Mouse (Mus musculus) megakaryocyte, embryonic 14.5 days (primary cell): Measurements from ENCODE around the gene Ptprn2. TPM values are rescaled to one million over a fixed set of nuclear protein-coding genes. Genes with fewer than 3 reads are reported as not detected.

ENCODE experiments used
- H3K27me3 ChIP-seq: replicated peaks from 2 replicates; pipeline ENCODE3; 2012; ENCODE audit warnings: inconsistent platforms
- H3K36me3 ChIP-seq: replicated peaks from 2 replicates; pipeline ENCODE3; 2012; ENCODE audit warnings: low read length, inconsistent platforms, mixed read lengths
- H3K4me1 ChIP-seq: 2 replicates; pipeline ENCODE4 v1.6.1; 2012; ENCODE audit warnings: inconsistent platforms
- H3K4me3 ChIP-seq: replicated peaks from 2 replicates; pipeline ENCODE3; 2012; ENCODE audit warnings: moderate library complexity, mild to moderate bottlenecking, inconsistent platforms
- H3K9me3 ChIP-seq: 2 replicates; pipeline ENCODE4 v1.6.1; 2012; ENCODE audit warnings: inconsistent platforms
- FLI1 ChIP-seq: IDR thresholded peaks from 2 replicates; pipeline ENCODE4 v1.6.1; 2012; ENCODE audit warnings: low read length, inconsistent platforms, mixed read lengths
- GATA1 ChIP-seq: IDR thresholded peaks from 3 replicates; pipeline ENCODE4 v1.6.1; 2012; ENCODE audit warnings: mixed read lengths, low read length, inconsistent platforms, borderline replicate concordance
- polyA plus RNA-seq: library from polyadenylated mRNA; stranded (reverse); fragments of >175 nt; gene quantifications from 2 replicates; pipeline ENCODE4 v1.2.3, GENCODE M21; 2012; ENCODE audit warnings: low replicate concordance; ENCODE audit not compliant: insufficient read depth

The Ptprn2 gene
- polyA plus RNA-seq, 1 experiment: not detected

DNA sequence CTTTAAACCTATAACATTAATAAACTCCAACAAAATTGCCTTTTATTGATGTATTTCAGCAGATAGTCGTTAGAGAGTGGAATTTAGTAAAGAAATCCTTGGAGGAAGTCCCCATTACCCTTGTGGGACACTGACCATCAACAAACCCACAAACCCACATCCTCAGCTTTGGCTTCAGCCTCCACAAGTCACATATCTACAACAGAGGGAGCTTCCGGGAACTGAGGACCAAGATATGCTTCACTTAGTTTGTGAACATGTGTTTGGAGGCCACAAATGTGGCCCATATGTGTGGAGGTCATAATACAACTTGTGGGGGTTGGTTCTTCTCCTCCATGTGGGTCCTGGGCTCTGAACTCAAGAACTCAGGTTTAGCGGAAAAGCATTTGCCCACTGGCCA is 143.5 kb downstream of the Ptprn2 start:
- peaks cover 19% of the 10 kb centered on the region for H3K4me1 ChIP-seq
- no peak for TF ChIP-seq FLI1
- TF ChIP-seq GATA1: no peak

DNA sequence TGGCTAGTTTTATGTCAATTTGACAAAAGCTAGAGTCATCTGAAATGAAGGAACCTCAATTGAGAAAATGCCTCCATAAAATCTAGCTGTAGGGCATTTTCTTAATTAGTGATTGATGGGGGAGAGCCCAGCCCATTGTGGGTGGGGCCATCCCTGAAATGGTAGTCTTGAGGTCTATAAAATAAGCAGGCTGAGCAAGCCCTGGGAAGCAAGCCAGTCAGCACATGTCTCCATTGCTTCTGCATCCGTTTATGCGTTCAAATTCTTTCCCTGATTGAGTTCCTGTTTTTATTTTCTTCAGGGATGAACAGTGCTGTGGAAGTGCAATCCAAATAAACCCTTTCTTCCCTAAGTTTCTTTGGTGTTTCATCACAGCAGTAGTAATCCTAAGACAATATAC is 152.0 kb downstream of the Ptprn2 start:
- TF ChIP-seq GATA1 (no peak), FLI1 (no peak)

More for the DNA sequence above, 143.5 kb downstream of the Ptprn2 start:
- Histone ChIP-seq H3K27me3 (peaks cover 7% of the 10 kb centered on the region), H3K36me3 (no peaks in the 10 kb centered on the region), H3K4me3 (no peak overlapping the region), H3K9me3 (no peaks in the 10 kb centered on the region)

DNA sequence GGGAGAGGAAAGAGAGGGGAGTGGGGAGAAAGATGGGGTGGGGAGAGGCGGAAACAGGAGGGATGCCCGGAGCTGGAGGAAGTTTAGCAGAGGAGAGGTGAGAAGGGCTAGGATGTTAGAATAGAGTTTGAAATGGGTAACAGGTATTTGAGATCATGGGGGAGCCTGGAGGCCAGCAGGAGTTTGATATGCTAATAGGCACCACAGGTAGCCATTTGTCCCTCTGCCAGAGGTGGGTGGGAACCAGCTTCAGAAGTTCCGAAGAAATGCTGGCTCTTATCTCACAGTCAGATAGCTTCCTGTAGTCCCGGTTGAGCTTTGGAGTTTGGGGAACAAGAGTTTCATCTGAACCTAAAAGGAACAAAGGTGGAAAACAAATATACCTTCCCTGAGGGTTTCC is 155.4 kb downstream of the Ptprn2 start:
- no peak for TF ChIP-seq GATA1
- TF ChIP-seq FLI1: no peak
- H3K4me3 ChIP-seq: no peak overlapping the region
- no peaks in the 10 kb centered on the region for H3K36me3 ChIP-seq
- H3K27me3 ChIP-seq: peaks cover 20% of the 10 kb centered on the region
- no peaks in the 10 kb centered on the region for H3K9me3 ChIP-seq
- no peaks in the 10 kb centered on the region for H3K4me1 ChIP-seq

More for the DNA sequence above, 152.0 kb downstream of the Ptprn2 start:
- no peaks in the 10 kb centered on the region for H3K36me3 ChIP-seq
- H3K27me3 ChIP-seq: peaks cover 18% of the 10 kb centered on the region
- H3K9me3 ChIP-seq: no peaks in the 10 kb centered on the region
- no peaks in the 10 kb centered on the region for H3K4me1 ChIP-seq
- H3K4me3 ChIP-seq: no peak overlapping the region

DNA sequence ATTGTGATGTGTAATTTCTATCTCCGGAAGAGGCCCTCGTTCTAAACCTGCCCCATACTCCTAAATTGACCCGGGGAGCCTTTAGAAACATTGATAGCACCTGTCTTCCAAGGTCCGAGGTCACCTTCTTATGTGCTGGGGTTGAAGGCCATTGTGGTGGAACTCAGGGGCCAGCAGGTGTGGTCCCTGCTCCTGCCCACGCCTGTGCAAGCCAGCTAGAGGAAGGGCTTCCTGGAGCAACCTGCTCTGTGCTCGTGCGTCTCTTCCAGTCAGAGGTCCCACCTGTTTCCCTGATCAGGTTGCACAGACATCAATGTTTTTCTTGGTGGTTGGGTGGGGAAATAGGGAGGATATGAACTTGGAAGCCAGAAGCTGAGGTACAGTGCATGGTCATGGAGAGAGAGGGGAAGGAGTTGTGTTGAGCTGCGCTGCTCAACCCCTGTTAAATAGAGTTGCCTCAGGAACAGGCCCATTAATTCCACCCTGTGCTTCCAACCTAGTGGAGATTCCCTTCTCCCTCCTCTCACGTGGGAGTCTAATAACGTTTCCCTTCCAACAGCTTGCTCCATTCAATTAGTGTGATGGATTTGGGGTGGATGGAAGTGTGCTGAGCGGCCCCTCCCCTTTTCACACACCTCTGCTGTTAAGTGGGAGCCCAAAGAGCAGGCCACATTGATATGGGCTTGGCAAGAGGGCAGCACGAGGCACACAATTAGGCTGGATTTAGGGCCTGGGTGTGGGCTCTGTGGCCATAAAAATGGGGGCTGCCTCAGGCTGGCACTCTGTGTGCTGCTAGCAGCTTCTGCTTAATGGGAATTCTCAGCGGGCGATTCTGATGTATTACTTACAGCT is 156.0 kb downstream of the Ptprn2 start:
- no peaks in the 10 kb centered on the region for H3K36me3 ChIP-seq
- TF ChIP-seq FLI1 (no peak), GATA1 (no peak)
- no peak overlapping the region for H3K4me3 ChIP-seq
- H3K27me3 ChIP-seq: peaks cover 19% of the 10 kb centered on the region
- H3K9me3 ChIP-seq: no peaks in the 10 kb centered on the region
- H3K4me1 ChIP-seq: no peaks in the 10 kb centered on the region

DNA sequence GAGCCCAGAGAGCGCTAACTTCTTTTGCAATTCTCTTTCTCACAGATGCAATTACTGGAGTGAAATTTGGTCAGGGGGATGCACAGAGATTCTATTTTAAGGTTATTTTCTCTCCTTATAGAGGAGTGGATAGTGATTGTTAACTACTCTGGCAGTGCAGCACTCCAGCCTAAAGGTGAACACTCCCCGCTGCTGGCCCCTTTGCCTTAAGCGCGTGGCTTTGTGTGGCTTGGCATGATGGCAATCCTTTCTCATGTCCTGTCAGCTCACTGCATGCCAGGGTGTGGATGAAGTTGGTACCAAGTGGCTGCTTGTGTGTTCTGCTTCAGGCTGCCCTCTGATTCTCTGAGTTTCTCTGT is 156.7 kb downstream of the Ptprn2 start:
- peaks cover 17% of the 10 kb centered on the region for H3K27me3 ChIP-seq
- no peaks in the 10 kb centered on the region for H3K4me1 ChIP-seq
- H3K36me3 ChIP-seq: no peaks in the 10 kb centered on the region
- H3K4me3 ChIP-seq: no peak overlapping the region
- no peak for TF ChIP-seq FLI1
- no peak for TF ChIP-seq GATA1
- no peaks in the 10 kb centered on the region for H3K9me3 ChIP-seq

DNA sequence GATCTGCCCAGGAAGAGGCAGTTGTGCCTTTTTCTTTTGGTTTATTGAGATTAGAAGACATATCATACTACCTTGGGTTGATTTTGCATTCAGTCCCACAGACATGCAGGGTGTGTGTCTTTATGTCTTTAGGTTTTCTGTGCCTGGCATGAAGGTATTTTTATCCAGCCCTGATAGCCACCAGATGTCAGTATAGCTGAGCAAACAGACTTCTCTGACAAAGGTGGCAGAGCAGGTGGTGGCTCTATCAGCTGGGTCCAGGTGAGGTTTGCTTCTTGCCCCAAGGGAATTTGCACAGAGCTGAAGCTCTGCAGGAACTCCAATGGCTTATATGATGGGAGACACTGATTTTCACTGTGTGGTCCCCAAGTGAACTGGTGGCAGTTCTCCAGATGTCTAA is 161.3 kb downstream of the Ptprn2 start:
- TF ChIP-seq GATA1: no peak
- no peak for TF ChIP-seq FLI1
- H3K27me3 ChIP-seq: peaks cover 8% of the 10 kb centered on the region

DNA sequence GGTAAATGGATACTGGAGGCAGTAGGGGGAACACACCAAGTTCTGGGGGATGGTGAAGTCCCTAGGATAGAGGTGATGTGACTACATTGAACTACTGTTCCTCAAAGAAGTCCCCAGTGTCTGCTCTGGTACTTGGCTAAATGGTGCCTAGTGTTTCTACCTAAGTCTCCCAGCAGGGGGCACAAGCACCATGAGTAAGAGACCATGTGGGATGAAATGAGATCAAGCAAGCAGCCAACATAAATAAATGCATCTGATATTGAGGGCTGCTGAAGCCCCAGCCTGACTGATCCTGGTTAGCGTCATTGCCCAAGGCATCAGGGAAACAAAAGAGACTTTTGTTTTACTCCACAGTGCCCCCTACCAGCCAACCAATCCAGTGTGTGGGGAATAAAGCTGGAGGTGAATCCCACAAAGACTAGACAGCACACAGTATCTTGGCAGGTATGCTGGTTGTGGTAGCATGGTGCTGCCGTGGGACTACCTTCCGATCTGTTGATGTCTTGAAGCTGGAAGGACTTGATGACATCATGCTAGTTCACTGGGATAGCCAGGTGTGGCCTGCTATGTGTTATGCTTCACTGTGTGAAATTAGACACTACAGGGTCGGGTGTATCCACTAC is 163.2 kb downstream of the Ptprn2 start:
- Histone ChIP-seq H3K36me3 (no peaks in the 10 kb centered on the region), H3K4me1 (no peaks in the 10 kb centered on the region), H3K27me3 (peaks cover 2% of the 10 kb centered on the region), H3K9me3 (no peaks in the 10 kb centered on the region), H3K4me3 (no peak overlapping the region)
- TF ChIP-seq FLI1 (no peak), GATA1 (no peak)

More for the DNA sequence above, 161.3 kb downstream of the Ptprn2 start:
- Histone ChIP-seq H3K9me3 (no peaks in the 10 kb centered on the region), H3K36me3 (no peaks in the 10 kb centered on the region), H3K4me1 (no peaks in the 10 kb centered on the region), H3K4me3 (no peak overlapping the region)

DNA sequence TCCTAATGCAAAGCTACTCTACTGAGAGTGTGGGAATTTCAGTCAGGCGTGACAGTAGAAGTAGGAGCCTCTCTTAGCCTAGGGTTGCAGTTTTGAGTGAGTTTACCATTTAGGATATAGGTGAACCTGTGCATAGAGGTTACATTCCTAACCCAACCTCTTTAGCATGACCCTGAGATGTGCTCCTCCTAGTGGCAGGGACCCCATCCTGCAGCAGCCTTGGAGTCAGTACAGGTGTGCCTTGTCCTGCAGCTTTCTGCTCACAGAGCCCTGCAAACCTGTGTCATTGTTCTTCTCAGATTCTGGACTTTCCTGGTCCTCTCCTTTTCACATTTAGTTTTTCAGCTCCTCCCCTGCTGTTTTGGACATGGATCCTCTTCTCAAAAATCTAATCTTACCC is 168.2 kb downstream of the Ptprn2 start:
- H3K9me3 ChIP-seq: peaks cover 3% of the 10 kb centered on the region
- H3K4me1 ChIP-seq: no peaks in the 10 kb centered on the region
- H3K4me3 ChIP-seq: no peak overlapping the region
- no peaks in the 10 kb centered on the region for H3K36me3 ChIP-seq
- TF ChIP-seq GATA1 (no peak), FLI1 (no peak)
- no peaks in the 10 kb centered on the region for H3K27me3 ChIP-seq

DNA sequence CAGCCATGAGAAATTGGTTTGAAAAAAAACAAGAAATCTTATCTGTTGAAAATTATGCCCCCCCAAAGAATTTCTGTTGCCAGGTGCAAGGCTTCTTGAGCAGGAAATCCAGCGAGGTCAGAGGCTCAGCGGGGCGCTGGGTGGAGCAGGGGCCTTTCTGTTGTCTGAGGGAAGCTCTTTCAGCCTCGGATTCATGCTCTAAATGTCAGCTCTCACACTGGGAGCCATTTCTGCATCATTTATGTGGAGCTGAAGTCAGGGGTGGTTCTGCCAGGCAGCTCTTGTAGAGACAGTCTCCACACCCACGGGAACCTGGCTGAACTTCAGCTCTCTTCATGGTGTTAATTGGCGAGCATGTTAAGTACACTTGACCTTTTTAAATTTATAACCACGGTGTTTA is 174.6 kb downstream of the Ptprn2 start:
- Histone ChIP-seq H3K36me3 (no peaks in the 10 kb centered on the region), H3K9me3 (peaks cover 11% of the 10 kb centered on the region), H3K27me3 (no peaks in the 10 kb centered on the region), H3K4me3 (no peak overlapping the region), H3K4me1 (peaks cover 3% of the 10 kb centered on the region; the same call in 1 of the 2 replicates)
- TF ChIP-seq GATA1 (no peak), FLI1 (no peak)

DNA sequence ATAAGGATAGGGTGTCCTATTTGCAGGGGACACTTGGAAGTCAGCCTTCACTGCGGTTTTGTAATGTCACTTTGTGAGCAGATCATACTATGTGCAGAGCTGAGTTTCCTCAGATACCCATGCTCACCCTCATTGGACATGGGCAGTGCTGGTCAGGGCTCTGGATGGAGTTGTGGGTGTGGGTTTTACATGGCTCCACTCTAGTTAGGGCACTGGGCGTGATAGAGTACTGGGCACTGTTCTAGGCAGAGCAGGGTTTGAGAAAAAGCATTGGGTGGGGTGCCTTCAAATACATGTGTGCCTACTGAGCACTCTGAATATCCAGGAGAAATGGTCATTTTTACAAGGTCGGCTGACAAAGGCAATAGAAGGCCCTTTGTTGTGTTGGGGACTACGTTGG is 175.5 kb downstream of the Ptprn2 start:
- no peaks in the 10 kb centered on the region for H3K27me3 ChIP-seq
- peaks cover 3% of the 10 kb centered on the region; the same call in 1 of the 2 replicates for H3K4me1 ChIP-seq
- no peak for TF ChIP-seq FLI1
- no peak for TF ChIP-seq GATA1
- no peaks in the 10 kb centered on the region for H3K36me3 ChIP-seq
- H3K4me3 ChIP-seq: no peak overlapping the region
- peaks cover 11% of the 10 kb centered on the region for H3K9me3 ChIP-seq
